Mouse (Mus musculus): ENCODE data around the gene Cby3. TPM values are rescaled to one million over a fixed set of nuclear protein-coding genes. Genes with fewer than 3 reads are reported as not detected.

Cby3 gene
- total and polyA plus RNA-seq, 2 experiments from 2014 or later = not detected

- peak; percentile 45 for ATAC-seq (ENCODE audit: insufficient read depth, low read depth)
- Histone ChIP-seq H3K4me1 (ENCODE audit: control insufficient read depth, insufficient read depth) (peaks cover 20% of the 10 kb centered on the region), H3K27me3 (ENCODE audit: control insufficient read depth, insufficient read depth, low read length) (no peaks in the 10 kb centered on the region), H3K4me3 (ENCODE audit: low read depth, low read length) (peak overlapping the region; percentile 84), H3K36me3 (replicated peaks; ENCODE audit: control insufficient read depth, insufficient read depth, low read length) (no peaks in the 10 kb centered on the region), H3K9ac (replicated peaks; ENCODE audit: low read depth, low read length) (peak overlapping the region; percentile 93), H3K27ac (ENCODE audit: low read depth) (peak overlapping the region; percentile 92), H3K4me2 (ENCODE audit: low read depth, low read length) (peak overlapping the region; percentile 88), H3K9me3 (replicated peaks; ENCODE audit: control insufficient read depth, low read length) (no peaks in the 10 kb centered on the region)
- under 1% methylated on average over 34 of the region's 34 CpGs for WGBS
- TF ChIP-seq EP300 (IDR thresholded peaks at IDR 0.05; ENCODE audit: low read depth) = no peak
- no peak for TF ChIP-seq CTCF (IDR thresholded peaks at IDR 0.05; ENCODE audit: low read depth)
- DNase-seq (ENCODE audit: low spot score) = no peak
These were observed 29.4 kb upstream of the Cby3 start for GRCm38 (mm10) chr11:50324751-50325471.

- Histone ChIP-seq H3K27ac (ENCODE audit: low read depth) (peak within 1 kb of the TSS; percentile 92), H3K36me3 (replicated peaks; ENCODE audit: control insufficient read depth, insufficient read depth, low read length) (no peaks in the 10 kb centered on the region), H3K9ac (replicated peaks; ENCODE audit: low read depth, low read length) (peak within 1 kb of the TSS; percentile 93), H3K9me3 (replicated peaks; ENCODE audit: control insufficient read depth, low read length) (no peaks in the 10 kb centered on the region), H3K4me3 (ENCODE audit: low read depth, low read length) (peak within 1 kb of the TSS; percentile 84), H3K4me2 (ENCODE audit: low read depth, low read length) (peak within 1 kb of the TSS; percentile 88), H3K27me3 (ENCODE audit: control insufficient read depth, insufficient read depth, low read length) (no peaks in the 10 kb centered on the region), H3K4me1 (ENCODE audit: control insufficient read depth, insufficient read depth) (peaks cover 20% of the 10 kb centered on the region)
- peak; percentile 99 for DNase-seq (ENCODE audit: low spot score)
- peak; percentile 98 for ATAC-seq (ENCODE audit: insufficient read depth, low read depth)
- WGBS = under 1% methylated on average over 64 of the region's 64 CpGs
- TF ChIP-seq CTCF (IDR thresholded peaks at IDR 0.05; ENCODE audit: low read depth) = no peak
- TF ChIP-seq EP300 (IDR thresholded peaks at IDR 0.05; ENCODE audit: low read depth) = peak; percentile 70; the same call in 1 of the 2 replicates
These were observed 28.6 kb upstream of the Cby3 start, which contains the start of gene Canx for GRCm38 (mm10) chr11:50325496-50326301. Gene Canx (minus strand): TSS chr11:50325673.

GRCm38 (mm10) chr11:50326302-50326966 lies 27.8 kb upstream of the Cby3 start:
- Histone ChIP-seq H3K27ac (ENCODE audit: low read depth) (peak overlapping the region; percentile 81), H3K4me1 (ENCODE audit: control insufficient read depth, insufficient read depth) (peaks cover 20% of the 10 kb centered on the region), H3K9me3 (replicated peaks; ENCODE audit: control insufficient read depth, low read length) (no peaks in the 10 kb centered on the region), H3K4me3 (ENCODE audit: low read depth, low read length) (peak overlapping the region; percentile 84), H3K4me2 (ENCODE audit: low read depth, low read length) (peak overlapping the region; percentile 81), H3K27me3 (ENCODE audit: control insufficient read depth, insufficient read depth, low read length) (no peaks in the 10 kb centered on the region), H3K36me3 (replicated peaks; ENCODE audit: control insufficient read depth, insufficient read depth, low read length) (no peaks in the 10 kb centered on the region), H3K9ac (replicated peaks; ENCODE audit: low read depth, low read length) (peak overlapping the region; percentile 82)
- no peak for ATAC-seq (ENCODE audit: insufficient read depth, low read depth)
- WGBS = 3% methylated on average over 7 of the region's 7 CpGs
- no peak for TF ChIP-seq CTCF (IDR thresholded peaks at IDR 0.05; ENCODE audit: low read depth)
- TF ChIP-seq EP300 (IDR thresholded peaks at IDR 0.05; ENCODE audit: low read depth) = no peak
- no peak for DNase-seq (ENCODE audit: low spot score)

GRCm38 (mm10) chr11:50328075-50328625 lies 26.1 kb upstream of the Cby3 start:
- Histone ChIP-seq H3K4me3 (ENCODE audit: low read depth, low read length) (no peak overlapping the region), H3K4me2 (ENCODE audit: low read depth, low read length) (no peak overlapping the region), H3K9me3 (replicated peaks; ENCODE audit: control insufficient read depth, low read length) (no peaks in the 10 kb centered on the region), H3K27me3 (ENCODE audit: control insufficient read depth, insufficient read depth, low read length) (no peaks in the 10 kb centered on the region), H3K36me3 (replicated peaks; ENCODE audit: control insufficient read depth, insufficient read depth, low read length) (no peaks in the 10 kb centered on the region), H3K27ac (ENCODE audit: low read depth) (no peak overlapping the region), H3K4me1 (ENCODE audit: control insufficient read depth, insufficient read depth) (peaks cover 25% of the 10 kb centered on the region), H3K9ac (replicated peaks; ENCODE audit: low read depth, low read length) (no peak overlapping the region)
- ATAC-seq (ENCODE audit: insufficient read depth, low read depth) (no peak), DNase-seq (ENCODE audit: low spot score) (no peak)
- 59% methylated on average over 3 of the region's 3 CpGs for WGBS
- TF ChIP-seq CTCF (IDR thresholded peaks at IDR 0.05; ENCODE audit: low read depth) (no peak), EP300 (IDR thresholded peaks at IDR 0.05; ENCODE audit: low read depth) (no peak)

- ATAC-seq (ENCODE audit: insufficient read depth, low read depth) = no peak
- no peaks in the 10 kb centered on the region for H3K9me3 ChIP-seq (replicated peaks; ENCODE audit: control insufficient read depth, low read length)
- TF ChIP-seq EP300 (IDR thresholded peaks at IDR 0.05; ENCODE audit: low read depth) (no peak), CTCF (IDR thresholded peaks at IDR 0.05; ENCODE audit: low read depth) (no peak)
These were observed 24.9 kb upstream of the Cby3 start for GRCm38 (mm10) chr11:50329378-50329777.

More at GRCm38 (mm10) chr11:50329378-50329777, 24.9 kb upstream of the Cby3 start:
- no peak overlapping the region for H3K27ac ChIP-seq (ENCODE audit: low read depth)
- no peaks in the 10 kb centered on the region for H3K27me3 ChIP-seq (ENCODE audit: control insufficient read depth, insufficient read depth, low read length)
- DNase-seq (ENCODE audit: low spot score) = no peak
- no peak overlapping the region for H3K4me2 ChIP-seq (ENCODE audit: low read depth, low read length)
- H3K36me3 ChIP-seq (replicated peaks; ENCODE audit: control insufficient read depth, insufficient read depth, low read length) = no peaks in the 10 kb centered on the region
- no peak overlapping the region for H3K9ac ChIP-seq (replicated peaks; ENCODE audit: low read depth, low read length)
- H3K4me3 ChIP-seq (ENCODE audit: low read depth, low read length) = no peak overlapping the region
- peaks cover 13% of the 10 kb centered on the region for H3K4me1 ChIP-seq (ENCODE audit: control insufficient read depth, insufficient read depth)
- WGBS = 85% methylated on average over 1 of the region's 1 CpGs

Data from heart, postnatal 0 days (tissue).